Mouse (Mus musculus): ENCODE measurements around the gene Ttc19. TPM values are rescaled to one million over a fixed set of nuclear protein-coding genes. Genes with fewer than 3 reads are reported as not detected.
"Not testable (repeated sequence)": the region's sequence is repeated elsewhere in the genome, so short reads cannot be mapped to it uniquely, and the experiment has no call there.

Ttc19 gene
- polyA plus RNA-seq, 1 experiment from 2014 or later, result 19.6 TPM

DNA sequence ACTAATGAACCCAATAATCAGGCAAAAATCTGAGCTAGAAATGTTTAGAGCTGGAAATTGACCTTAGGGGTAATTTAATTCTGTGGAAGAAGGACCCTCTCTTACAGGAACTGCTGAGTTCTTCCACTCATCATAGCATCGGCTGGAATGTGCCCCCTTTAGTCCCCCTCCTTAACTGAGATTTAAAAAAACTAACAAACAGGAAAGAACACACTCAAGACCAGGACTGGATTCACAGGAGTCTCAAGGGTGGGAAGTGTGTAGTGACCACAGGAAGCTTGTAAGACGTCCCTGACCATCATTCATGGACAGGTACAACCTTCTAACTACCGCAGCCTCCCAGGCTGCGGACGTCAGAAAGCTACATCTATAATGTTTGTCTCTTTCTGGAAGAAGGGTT, 10.4 kb upstream of the Ttc19 start:
- Histone ChIP-seq H3K27me3 (ENCODE audit: control insufficient read depth, insufficient read depth, low read length) (no peaks in the 10 kb centered on the region), H3K27ac (ENCODE audit: low read depth, low read length) (no peak overlapping the region), H3K4me2 (replicated peaks; ENCODE audit: low read depth, low read length) (no peak overlapping the region), H3K4me1 (ENCODE audit: control insufficient read depth, insufficient read depth, low read length) (peaks cover 3% of the 10 kb centered on the region; the same call in 1 of the 2 replicates), H3K4me3 (ENCODE audit: low read length) (no peak overlapping the region), H3K9me3 (ENCODE audit: control insufficient read depth, low read length) (no peaks in the 10 kb centered on the region), H3K36me3 (ENCODE audit: control insufficient read depth, insufficient read depth, low read length) (no peaks in the 10 kb centered on the region; the same call in 1 of the 2 replicates), H3K9ac (ENCODE audit: low read depth, low read length) (no peak overlapping the region)
- 50% methylated on average over 5 of the region's 5 CpGs for WGBS
- ATAC-seq (ENCODE audit: low FRiP score, low TSS enrichment), result no peak

DNA sequence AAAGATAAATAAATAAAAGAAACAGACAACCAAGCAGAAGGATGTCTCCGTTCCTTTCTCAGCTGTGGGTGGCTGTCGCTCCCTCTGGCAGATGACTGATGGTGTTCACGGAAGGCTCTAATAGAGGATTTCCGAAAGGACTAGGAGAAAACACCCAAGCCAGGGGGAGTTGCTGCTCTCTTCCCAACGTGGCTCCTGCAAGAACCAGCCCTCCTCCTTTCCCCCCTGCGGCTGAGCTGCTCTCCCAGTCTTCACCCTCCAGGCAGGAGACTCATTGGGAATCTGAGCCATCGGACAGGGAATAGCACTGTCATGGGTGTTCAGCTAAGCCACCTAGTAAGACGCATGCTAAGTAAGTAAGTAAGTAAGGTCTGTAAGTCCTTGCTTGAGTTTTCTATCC, 4.2 kb upstream of the Ttc19 start:
- Histone ChIP-seq H3K27ac (ENCODE audit: low read depth, low read length) (no peak overlapping the region), H3K4me1 (ENCODE audit: control insufficient read depth, insufficient read depth, low read length) (no peaks in the 10 kb centered on the region), H3K4me2 (replicated peaks; ENCODE audit: low read depth, low read length) (no peak overlapping the region), H3K4me3 (ENCODE audit: low read length) (no peak overlapping the region), H3K36me3 (ENCODE audit: control insufficient read depth, insufficient read depth, low read length) (no peaks in the 10 kb centered on the region; the same call in 1 of the 2 replicates), H3K27me3 (ENCODE audit: control insufficient read depth, insufficient read depth, low read length) (no peaks in the 10 kb centered on the region), H3K9ac (ENCODE audit: low read depth, low read length) (no peak overlapping the region), H3K9me3 (ENCODE audit: control insufficient read depth, low read length) (no peaks in the 10 kb centered on the region)
- no peak for ATAC-seq (ENCODE audit: low FRiP score, low TSS enrichment)
- WGBS, result 63% methylated on average over 8 of the region's 8 CpGs

DNA sequence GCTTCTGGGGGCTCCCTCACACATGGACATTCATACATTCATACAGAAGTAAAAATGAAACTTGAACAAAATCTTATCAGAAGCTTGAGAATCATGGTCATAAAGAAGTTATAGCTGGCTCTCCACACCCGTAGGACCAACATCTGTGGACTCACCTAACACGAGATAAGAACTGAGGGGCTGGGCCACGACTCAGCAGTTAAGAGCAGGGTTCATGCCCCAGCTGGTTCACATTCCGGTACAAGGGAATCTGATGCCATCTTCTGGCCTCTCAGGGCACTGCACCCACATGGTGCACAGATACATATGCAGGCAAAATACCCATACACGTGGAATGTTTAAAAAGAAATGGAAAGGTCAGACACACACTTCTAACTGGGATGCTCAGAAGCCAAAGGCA, 3.2 kb upstream of the Ttc19 start:
- H3K9me3 ChIP-seq (ENCODE audit: control insufficient read depth, low read length), result no peaks in the 10 kb centered on the region
- H3K27ac ChIP-seq (ENCODE audit: low read depth, low read length), result no peak overlapping the region
- no peak for ATAC-seq (ENCODE audit: low FRiP score, low TSS enrichment)
- no peak overlapping the region for H3K4me3 ChIP-seq (ENCODE audit: low read length)
- H3K4me1 ChIP-seq (ENCODE audit: control insufficient read depth, insufficient read depth, low read length), result no peaks in the 10 kb centered on the region
- H3K9ac ChIP-seq (ENCODE audit: low read depth, low read length), result no peak overlapping the region
- no peak overlapping the region for H3K4me2 ChIP-seq (replicated peaks; ENCODE audit: low read depth, low read length)
- peaks cover 1% of the 10 kb centered on the region; the same call in 1 of the 2 replicates for H3K36me3 ChIP-seq (ENCODE audit: control insufficient read depth, insufficient read depth, low read length)
- 22% methylated on average over 5 of the region's 5 CpGs for WGBS
- no peaks in the 10 kb centered on the region for H3K27me3 ChIP-seq (ENCODE audit: control insufficient read depth, insufficient read depth, low read length)

DNA sequence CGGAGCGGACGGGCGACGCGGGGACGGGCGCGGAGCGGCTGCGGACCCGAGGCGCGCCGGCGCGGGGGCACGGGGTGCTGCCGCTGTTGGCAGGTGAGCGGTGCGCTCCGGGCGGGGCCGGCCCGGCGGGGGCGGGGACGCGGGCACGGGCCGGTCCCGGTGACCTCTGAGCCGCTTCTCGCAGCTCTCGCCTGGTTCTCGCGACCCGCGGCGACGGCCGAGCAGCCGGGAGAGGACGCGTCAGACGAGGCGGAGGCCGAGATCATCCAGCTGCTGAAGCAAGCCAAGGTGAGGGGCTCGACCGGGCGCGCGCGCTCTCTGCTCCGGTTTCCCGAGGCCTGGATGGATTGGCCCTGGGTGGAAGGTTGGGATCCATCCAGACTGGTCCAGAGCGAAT, 326 bp downstream of the Ttc19 start:
- 1% methylated on average over 48 of the region's 57 CpGs for WGBS
- ATAC-seq (ENCODE audit: low FRiP score, low TSS enrichment), result peak; percentile 73; the same call in 1 of the 2 replicates
- no peaks in the 10 kb centered on the region for H3K9me3 ChIP-seq (ENCODE audit: control insufficient read depth, low read length)
- peak overlapping the region; percentile 68 for H3K4me2 ChIP-seq (replicated peaks; ENCODE audit: low read depth, low read length)
- H3K9ac ChIP-seq (ENCODE audit: low read depth, low read length), result peak overlapping the region; percentile 85
- H3K27ac ChIP-seq (ENCODE audit: low read depth, low read length), result peak overlapping the region; percentile 86
- H3K36me3 ChIP-seq (ENCODE audit: control insufficient read depth, insufficient read depth, low read length), result peaks cover 17% of the 10 kb centered on the region; the same call in 1 of the 2 replicates
- H3K27me3 ChIP-seq (ENCODE audit: control insufficient read depth, insufficient read depth, low read length), result no peaks in the 10 kb centered on the region
- peak overlapping the region; percentile 80 for H3K4me3 ChIP-seq (ENCODE audit: low read length)
- H3K4me1 ChIP-seq (ENCODE audit: control insufficient read depth, insufficient read depth, low read length), result no peaks in the 10 kb centered on the region

DNA sequence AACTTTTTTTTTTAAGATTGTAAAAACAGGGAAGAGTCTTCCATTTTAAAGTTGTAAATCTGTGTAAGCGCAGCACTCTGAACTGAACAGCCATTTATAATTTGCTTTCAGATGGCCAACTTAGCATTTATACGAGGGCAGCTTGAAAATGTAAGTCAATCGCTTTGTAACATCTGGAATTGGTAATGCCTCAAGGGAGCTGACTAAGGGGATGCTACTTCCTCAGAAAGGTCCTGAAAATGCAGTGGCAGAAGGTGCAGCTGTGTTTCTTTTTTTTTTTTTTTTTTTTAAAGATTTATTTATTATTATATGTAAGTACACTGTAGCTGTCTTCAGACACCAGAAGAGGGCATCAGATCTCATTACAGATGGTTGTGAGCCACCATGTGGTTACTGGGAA, 2.7 kb downstream of the Ttc19 start:
- not testable (repeated sequence) for H3K27ac ChIP-seq (ENCODE audit: low read depth, low read length); H3K9ac ChIP-seq (ENCODE audit: low read depth, low read length); H3K9me3 ChIP-seq (ENCODE audit: control insufficient read depth, low read length); H3K4me1 ChIP-seq (ENCODE audit: control insufficient read depth, insufficient read depth, low read length); H3K4me3 ChIP-seq (ENCODE audit: low read length); ATAC-seq (ENCODE audit: low FRiP score, low TSS enrichment); H3K4me2 ChIP-seq (replicated peaks; ENCODE audit: low read depth, low read length); H3K27me3 ChIP-seq (ENCODE audit: control insufficient read depth, insufficient read depth, low read length)
- H3K36me3 ChIP-seq (ENCODE audit: control insufficient read depth, insufficient read depth, low read length), result peaks cover 26% of the 10 kb centered on the region; the same call in 1 of the 2 replicates
- 76% methylated on average over 3 of the region's 3 CpGs for WGBS

DNA sequence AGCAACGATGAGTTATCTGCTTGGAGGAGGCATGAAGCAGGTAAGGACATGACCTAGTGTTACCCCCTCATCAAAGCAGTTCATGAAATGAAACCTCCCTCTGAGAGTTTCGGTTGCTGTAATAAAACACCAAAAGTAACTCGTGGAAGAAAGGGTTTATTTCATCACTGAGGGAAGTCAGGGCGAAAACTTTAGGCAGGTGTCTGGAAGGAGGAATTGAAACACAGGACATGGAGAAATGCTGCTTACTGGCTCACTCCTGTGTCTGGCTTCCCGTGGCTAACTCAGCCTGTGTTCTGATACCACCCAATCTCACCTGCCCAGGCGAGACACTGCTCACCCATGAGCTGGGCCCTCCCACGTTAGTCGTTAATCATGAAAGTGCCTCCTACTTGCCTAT, 3.7 kb downstream of the Ttc19 start:
- Histone ChIP-seq H3K27ac (ENCODE audit: low read depth, low read length) (no peak overlapping the region), H3K4me1 (ENCODE audit: control insufficient read depth, insufficient read depth, low read length) (no peaks in the 10 kb centered on the region), H3K4me2 (replicated peaks; ENCODE audit: low read depth, low read length) (no peak overlapping the region), H3K36me3 (ENCODE audit: control insufficient read depth, insufficient read depth, low read length) (peaks cover 26% of the 10 kb centered on the region; the same call in 1 of the 2 replicates), H3K4me3 (ENCODE audit: low read length) (no peak overlapping the region), H3K9ac (ENCODE audit: low read depth, low read length) (no peak overlapping the region), H3K9me3 (ENCODE audit: control insufficient read depth, low read length) (no peaks in the 10 kb centered on the region), H3K27me3 (ENCODE audit: control insufficient read depth, insufficient read depth, low read length) (no peaks in the 10 kb centered on the region)
- 72% methylated on average over 8 of the region's 8 CpGs for WGBS
- ATAC-seq (ENCODE audit: low FRiP score, low TSS enrichment), result no peak

DNA sequence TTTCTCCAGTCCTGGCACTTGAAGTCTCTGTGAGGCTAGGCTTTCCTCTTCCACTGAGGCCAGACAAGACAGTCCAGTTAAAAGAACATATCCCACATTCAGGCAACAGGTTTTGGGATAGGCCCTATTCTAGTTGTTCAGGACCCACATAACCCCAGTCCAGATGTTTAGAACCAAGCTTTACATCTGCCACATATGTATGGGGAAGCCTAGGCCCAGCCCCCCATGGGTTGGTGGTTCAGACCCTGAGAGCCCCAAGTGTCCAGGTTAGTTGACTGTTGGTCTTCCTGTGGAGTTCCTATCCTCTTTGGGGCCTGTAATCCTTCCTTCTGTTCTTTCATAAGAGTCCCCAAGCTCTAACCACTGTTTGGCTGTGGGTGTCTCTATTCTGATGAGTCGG, 6.4 kb downstream of the Ttc19 start:
- 93% methylated on average over 1 of the region's 1 CpGs for WGBS
- H3K36me3 ChIP-seq (ENCODE audit: control insufficient read depth, insufficient read depth, low read length), result peaks cover 26% of the 10 kb centered on the region; the same call in 1 of the 2 replicates
- H3K4me1 ChIP-seq (ENCODE audit: control insufficient read depth, insufficient read depth, low read length), result no peaks in the 10 kb centered on the region
- H3K4me2 ChIP-seq (replicated peaks; ENCODE audit: low read depth, low read length), result no peak overlapping the region
- H3K27me3 ChIP-seq (ENCODE audit: control insufficient read depth, insufficient read depth, low read length), result no peaks in the 10 kb centered on the region
- no peak overlapping the region for H3K27ac ChIP-seq (ENCODE audit: low read depth, low read length)
- no peak for ATAC-seq (ENCODE audit: low FRiP score, low TSS enrichment)
- no peaks in the 10 kb centered on the region for H3K9me3 ChIP-seq (ENCODE audit: control insufficient read depth, low read length)
- no peak overlapping the region for H3K9ac ChIP-seq (ENCODE audit: low read depth, low read length)
- no peak overlapping the region for H3K4me3 ChIP-seq (ENCODE audit: low read length)

DNA sequence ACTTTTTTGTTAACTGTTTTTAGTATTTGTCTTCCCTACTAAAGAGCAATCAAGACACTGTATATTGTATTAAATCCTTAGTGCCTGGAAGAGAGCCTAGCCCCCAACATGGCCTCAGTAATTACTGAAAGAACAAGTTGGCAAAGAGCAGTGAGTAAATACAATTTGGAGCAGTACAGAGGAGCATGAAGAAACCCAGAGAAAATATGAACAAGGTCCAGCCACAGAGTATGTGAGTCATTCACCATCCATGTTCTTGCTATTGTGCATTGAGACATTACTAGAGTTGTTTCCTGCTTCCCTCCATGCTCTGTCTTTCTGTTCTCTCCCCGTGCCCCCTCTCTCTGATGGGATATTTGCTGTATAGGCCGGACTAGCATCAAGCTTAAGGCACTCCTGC, 12.8 kb downstream of the Ttc19 start:
- no peak overlapping the region for H3K27ac ChIP-seq (ENCODE audit: low read depth, low read length)
- no peaks in the 10 kb centered on the region for H3K27me3 ChIP-seq (ENCODE audit: control insufficient read depth, insufficient read depth, low read length)
- H3K9me3 ChIP-seq (ENCODE audit: control insufficient read depth, low read length), result no peaks in the 10 kb centered on the region
- no peak overlapping the region for H3K4me3 ChIP-seq (ENCODE audit: low read length)
- H3K36me3 ChIP-seq (ENCODE audit: control insufficient read depth, insufficient read depth, low read length), result peaks cover 12% of the 10 kb centered on the region
- WGBS, result 86% methylated on average over 2 of the region's 2 CpGs
- ATAC-seq (ENCODE audit: low FRiP score, low TSS enrichment), result no peak
- no peak overlapping the region for H3K4me2 ChIP-seq (replicated peaks; ENCODE audit: low read depth, low read length)
- H3K9ac ChIP-seq (ENCODE audit: low read depth, low read length), result no peak overlapping the region
- H3K4me1 ChIP-seq (ENCODE audit: control insufficient read depth, insufficient read depth, low read length), result no peaks in the 10 kb centered on the region

DNA sequence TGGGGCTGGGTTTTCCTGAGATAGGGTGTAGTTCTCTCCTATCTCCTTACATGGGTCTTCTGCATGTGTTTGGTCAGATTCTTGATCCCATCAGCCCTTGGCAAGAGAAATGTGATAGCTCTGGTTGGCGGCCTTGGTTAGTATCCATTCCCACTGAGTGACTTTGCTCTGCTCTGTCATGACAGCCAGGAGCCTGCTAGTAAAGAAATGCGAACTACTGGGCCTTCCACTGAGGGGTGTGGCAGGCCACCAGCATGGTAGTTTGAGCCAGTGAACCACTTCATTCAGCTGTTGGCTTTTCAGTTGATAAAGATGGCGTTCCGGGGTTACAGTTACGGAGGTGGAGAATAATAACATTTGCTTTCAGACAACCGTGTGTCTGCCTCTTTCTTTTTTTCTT, 17.6 kb downstream of the Ttc19 start:
- 78% methylated on average over 6 of the region's 6 CpGs for WGBS
- H3K4me1 ChIP-seq (ENCODE audit: control insufficient read depth, insufficient read depth, low read length), result no peaks in the 10 kb centered on the region
- peaks cover 12% of the 10 kb centered on the region for H3K36me3 ChIP-seq (ENCODE audit: control insufficient read depth, insufficient read depth, low read length)
- H3K4me3 ChIP-seq (ENCODE audit: low read length), result no peak overlapping the region
- no peak overlapping the region for H3K27ac ChIP-seq (ENCODE audit: low read depth, low read length)
- H3K4me2 ChIP-seq (replicated peaks; ENCODE audit: low read depth, low read length), result no peak overlapping the region
- no peak overlapping the region for H3K9ac ChIP-seq (ENCODE audit: low read depth, low read length)
- no peaks in the 10 kb centered on the region for H3K27me3 ChIP-seq (ENCODE audit: control insufficient read depth, insufficient read depth, low read length)
- H3K9me3 ChIP-seq (ENCODE audit: control insufficient read depth, low read length), result no peaks in the 10 kb centered on the region
- no peak for ATAC-seq (ENCODE audit: low FRiP score, low TSS enrichment)

All from kidney, embryonic 14.5 days (tissue).